Mouse (Mus musculus): ENCODE results near the gene Ly75. TPM values are rescaled to one million over a fixed set of nuclear protein-coding genes. Genes with fewer than 3 reads are reported as not detected.

Gene Ly75
- polyA plus RNA-seq, 1 experiment = 4.4 TPM

GRCm38 (mm10) chr2:60282625-60283024, 100.5 kb downstream of the Ly75 start:
- H3K4me3 ChIP-seq (ENCODE audit: low read depth, low read length) = peak overlapping the region; percentile 53; the same call in 1 of the 2 replicates
- peak overlapping the region; percentile 97; the same call in 1 of the 2 replicates for H3K27ac ChIP-seq (ENCODE audit: insufficient read depth, low read depth, low read length)
- TF ChIP-seq CTCF (IDR thresholded peaks at IDR 0.05; ENCODE audit: extremely low read depth, insufficient read length, insufficient replicate concordance, low read depth, low read length) (no peak), POLR2A (IDR thresholded peaks at IDR 0.05; ENCODE audit: low read depth, low read length) (no peak)
- peaks cover 5% of the 10 kb centered on the region; the same call in 1 of the 2 replicates for H3K36me3 ChIP-seq (ENCODE audit: control insufficient read depth, insufficient read depth, low read length)
- H3K4me1 ChIP-seq (ENCODE audit: control insufficient read depth, insufficient read depth, insufficient read length, low read length) = peaks cover 5% of the 10 kb centered on the region; the same call in 1 of the 2 replicates
- WGBS = 57% methylated on average over 4 of the region's 4 CpGs
- no peaks in the 10 kb centered on the region for H3K27me3 ChIP-seq (ENCODE audit: control insufficient read depth, insufficient read depth, low read length)

DNA sequence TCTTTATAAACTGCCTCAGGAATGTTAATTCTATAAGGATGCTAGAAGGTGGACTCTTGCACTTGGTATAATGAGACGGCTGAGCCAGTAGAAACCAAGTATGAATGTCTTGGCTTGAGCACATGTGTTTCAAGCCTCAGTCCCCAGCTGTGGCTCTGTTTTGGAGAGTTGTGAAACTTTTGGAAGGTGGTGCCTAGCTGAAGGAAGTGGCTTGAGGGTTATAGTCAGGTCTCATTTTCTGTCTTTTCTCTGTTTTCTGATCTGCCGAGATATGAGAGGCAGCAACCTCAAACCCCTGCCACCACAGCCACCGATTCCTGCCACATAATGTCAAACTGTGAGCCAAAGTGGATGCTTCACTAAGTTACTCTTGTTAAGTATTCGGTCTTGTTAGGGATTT, 104.5 kb downstream of the Ly75 start:
- 78% methylated on average over 4 of the region's 4 CpGs for WGBS
- TF ChIP-seq CTCF (IDR thresholded peaks at IDR 0.05; ENCODE audit: extremely low read depth, insufficient read length, insufficient replicate concordance, low read depth, low read length) (no peak), POLR2A (IDR thresholded peaks at IDR 0.05; ENCODE audit: low read depth, low read length) (no peak)
- no peak overlapping the region for H3K27ac ChIP-seq (ENCODE audit: insufficient read depth, low read depth, low read length)
- peaks cover 5% of the 10 kb centered on the region; the same call in 1 of the 2 replicates for H3K4me1 ChIP-seq (ENCODE audit: control insufficient read depth, insufficient read depth, insufficient read length, low read length)
- no peaks in the 10 kb centered on the region for H3K27me3 ChIP-seq (ENCODE audit: control insufficient read depth, insufficient read depth, low read length)
- H3K36me3 ChIP-seq (ENCODE audit: control insufficient read depth, insufficient read depth, low read length) = peaks cover 9% of the 10 kb centered on the region
- no peak overlapping the region for H3K4me3 ChIP-seq (ENCODE audit: low read depth, low read length)

DNA sequence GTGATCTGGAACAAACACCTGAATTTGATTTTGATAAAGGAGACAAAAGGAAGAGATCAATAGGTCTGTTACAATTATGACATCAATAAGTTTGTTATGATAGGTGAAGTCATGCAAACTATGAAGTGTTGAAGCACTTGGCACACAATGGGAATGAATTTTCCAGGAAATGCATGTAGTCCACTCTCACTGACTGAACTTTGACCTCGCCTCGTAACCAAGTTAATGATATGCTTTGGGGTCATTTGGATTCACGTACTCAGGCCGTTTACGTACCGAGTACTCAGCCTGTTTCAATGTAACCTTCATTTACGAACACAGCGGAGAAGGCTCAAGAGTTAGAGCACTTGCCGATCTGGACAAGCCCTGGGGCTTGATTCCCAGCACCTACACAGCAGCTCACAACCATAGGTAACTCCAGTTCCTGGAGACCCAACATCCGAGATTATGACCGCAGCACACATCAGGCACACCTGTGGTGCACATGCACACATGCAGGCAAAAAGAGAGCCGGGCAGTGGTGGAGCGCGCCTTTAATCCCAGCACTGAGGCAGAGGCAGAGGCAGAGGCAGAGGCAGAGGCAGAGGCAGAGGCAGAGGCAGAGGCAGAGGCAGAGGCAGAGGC, 113.1 kb downstream of the Ly75 start:
- no peaks in the 10 kb centered on the region for H3K27me3 ChIP-seq (ENCODE audit: control insufficient read depth, insufficient read depth, low read length)
- WGBS = 66% methylated on average over 14 of the region's 14 CpGs
- H3K36me3 ChIP-seq (ENCODE audit: control insufficient read depth, insufficient read depth, low read length) = peaks cover 24% of the 10 kb centered on the region
- peak overlapping the region; percentile 2; the same call in 1 of the 2 replicates for H3K4me3 ChIP-seq (ENCODE audit: low read depth, low read length)
- TF ChIP-seq POLR2A (IDR thresholded peaks at IDR 0.05; ENCODE audit: low read depth, low read length) (no peak), CTCF (IDR thresholded peaks at IDR 0.05; ENCODE audit: extremely low read depth, insufficient read length, insufficient replicate concordance, low read depth, low read length) (no peak)
- H3K4me1 ChIP-seq (ENCODE audit: control insufficient read depth, insufficient read depth, insufficient read length, low read length) = peaks cover 3% of the 10 kb centered on the region; the same call in 1 of the 2 replicates
- peak overlapping the region; percentile 74 for H3K27ac ChIP-seq (ENCODE audit: insufficient read depth, low read depth, low read length)

GRCm38 (mm10) chr2:60267567-60267966, 115.5 kb downstream of the Ly75 start:
- Histone ChIP-seq H3K4me3 (ENCODE audit: low read depth, low read length) (no peak overlapping the region), H3K27me3 (ENCODE audit: control insufficient read depth, insufficient read depth, low read length) (no peaks in the 10 kb centered on the region), H3K36me3 (ENCODE audit: control insufficient read depth, insufficient read depth, low read length) (peaks cover 18% of the 10 kb centered on the region), H3K27ac (ENCODE audit: insufficient read depth, low read depth, low read length) (no peak overlapping the region), H3K4me1 (ENCODE audit: control insufficient read depth, insufficient read depth, insufficient read length, low read length) (peaks cover 3% of the 10 kb centered on the region; the same call in 1 of the 2 replicates)
- 80% methylated on average over 1 of the region's 1 CpGs for WGBS
- TF ChIP-seq CTCF (IDR thresholded peaks at IDR 0.05; ENCODE audit: extremely low read depth, insufficient read length, insufficient replicate concordance, low read depth, low read length) = no peak
- no peak for TF ChIP-seq POLR2A (IDR thresholded peaks at IDR 0.05; ENCODE audit: low read depth, low read length)

- Histone ChIP-seq H3K4me1 (ENCODE audit: control insufficient read depth, insufficient read depth, insufficient read length, low read length) (peaks cover 8% of the 10 kb centered on the region; the same call in 1 of the 2 replicates), H3K27ac (ENCODE audit: insufficient read depth, low read depth, low read length) (peak overlapping the region; percentile 96), H3K27me3 (ENCODE audit: control insufficient read depth, insufficient read depth, low read length) (no peaks in the 10 kb centered on the region), H3K4me3 (ENCODE audit: low read depth, low read length) (no peak overlapping the region), H3K36me3 (ENCODE audit: control insufficient read depth, insufficient read depth, low read length) (peaks cover 16% of the 10 kb centered on the region)
- TF ChIP-seq POLR2A (IDR thresholded peaks at IDR 0.05; ENCODE audit: low read depth, low read length) (no peak), CTCF (IDR thresholded peaks at IDR 0.05; ENCODE audit: extremely low read depth, insufficient read length, insufficient replicate concordance, low read depth, low read length) (no peak)
- 37% methylated on average over 5 of the region's 5 CpGs for WGBS
These were observed 122.3 kb downstream of the Ly75 start for GRCm38 (mm10) chr2:60260621-60261350.

DNA sequence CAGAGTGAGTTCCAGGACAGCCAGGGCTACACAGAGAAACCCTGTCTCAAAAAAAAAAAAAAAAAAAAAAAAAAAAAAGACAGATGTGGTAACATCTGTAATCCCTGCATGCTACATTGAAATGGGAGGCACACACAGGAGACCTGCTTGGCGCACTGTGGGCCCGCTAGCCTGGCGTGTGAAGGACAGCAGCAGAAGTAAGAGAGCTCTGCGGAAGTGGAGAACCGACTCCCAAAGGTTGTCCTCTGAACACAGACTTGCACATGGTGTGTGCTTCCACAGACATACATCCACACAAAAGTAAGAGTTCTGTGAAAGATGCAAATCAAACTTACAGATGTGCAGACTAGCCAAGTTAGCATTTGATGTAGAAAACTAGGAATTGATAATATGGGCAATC, 123.9 kb downstream of the Ly75 start:
- Histone ChIP-seq H3K27ac (ENCODE audit: insufficient read depth, low read depth, low read length) (no peak overlapping the region), H3K4me1 (ENCODE audit: control insufficient read depth, insufficient read depth, insufficient read length, low read length) (peaks cover 8% of the 10 kb centered on the region; the same call in 1 of the 2 replicates), H3K27me3 (ENCODE audit: control insufficient read depth, insufficient read depth, low read length) (no peaks in the 10 kb centered on the region), H3K4me3 (ENCODE audit: low read depth, low read length) (no peak overlapping the region), H3K36me3 (ENCODE audit: control insufficient read depth, insufficient read depth, low read length) (peaks cover 26% of the 10 kb centered on the region)
- TF ChIP-seq CTCF (IDR thresholded peaks at IDR 0.05; ENCODE audit: extremely low read depth, insufficient read length, insufficient replicate concordance, low read depth, low read length) (no peak), POLR2A (IDR thresholded peaks at IDR 0.05; ENCODE audit: low read depth, low read length) (no peak)
- WGBS = 98% methylated on average over 5 of the region's 5 CpGs

GRCm38 (mm10) chr2:60256751-60257150, 126.4 kb downstream of the Ly75 start:
- 62% methylated on average over 2 of the region's 2 CpGs for WGBS
- TF ChIP-seq POLR2A (IDR thresholded peaks at IDR 0.05; ENCODE audit: low read depth, low read length) (no peak), CTCF (IDR thresholded peaks at IDR 0.05; ENCODE audit: extremely low read depth, insufficient read length, insufficient replicate concordance, low read depth, low read length) (no peak)
- no peak overlapping the region for H3K27ac ChIP-seq (ENCODE audit: insufficient read depth, low read depth, low read length)
- H3K27me3 ChIP-seq (ENCODE audit: control insufficient read depth, insufficient read depth, low read length) = no peaks in the 10 kb centered on the region
- H3K4me3 ChIP-seq (ENCODE audit: low read depth, low read length) = no peak overlapping the region
- peaks cover 8% of the 10 kb centered on the region; the same call in 1 of the 2 replicates for H3K4me1 ChIP-seq (ENCODE audit: control insufficient read depth, insufficient read depth, insufficient read length, low read length)
- peaks cover 29% of the 10 kb centered on the region for H3K36me3 ChIP-seq (ENCODE audit: control insufficient read depth, insufficient read depth, low read length)
